Mouse (Mus musculus) neutrophil, adult 65 days (primary cell): ENCODE measurements around the gene Pcdh18. TPM values are rescaled to one million over a fixed set of nuclear protein-coding genes. Genes with fewer than 3 reads are reported as not detected.

Source experiments
- total RNA-seq: library from RNA; stranded (reverse); gene quantifications from 2 replicates; pipeline ENCODE4 v1.2.4, GENCODE M21; 2023

The Pcdh18 gene
- total RNA-seq = not detected in 2 replicates

GRCm38 (mm10) chr3:49756870-49757625, at the start of gene Pcdh18:
TSS of gene Pcdh18 (minus strand) at chr3:49757325.

